Mouse (Mus musculus): ENCODE measurements around the gene Gm29423.
"Not testable (repeated sequence)": the region's sequence is repeated elsewhere in the genome, so short reads cannot be mapped to it uniquely, and the experiment has no call there.

Gm29423 gene

DNA sequence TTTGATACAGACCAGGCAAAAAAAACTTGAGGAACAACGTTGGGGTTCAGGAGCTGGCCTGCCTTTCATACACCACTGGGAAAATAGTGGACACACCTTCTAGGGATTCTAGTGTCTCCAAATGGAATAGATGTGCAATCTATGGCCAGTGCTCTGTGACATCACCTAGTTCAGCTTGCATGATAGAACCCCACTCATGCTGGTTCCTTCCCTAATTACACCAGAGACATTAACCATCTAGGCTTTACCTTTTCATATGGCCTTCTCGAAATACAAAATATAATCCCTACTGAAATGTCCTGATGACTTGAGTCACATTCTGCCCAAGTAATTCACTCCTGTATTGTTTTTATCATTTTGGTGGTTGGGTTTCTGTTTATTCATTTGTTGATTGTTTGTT is at the start of gene Gm29423, which contains the start of gene Gm29644:
TSS of gene Gm29423 (minus strand) at position 101 of the 400 bp plus-strand sequence.
TSS of gene Gm29644 (minus strand) at position 157 of the 400 bp plus-strand sequence.
- DNase-seq (ENCODE audit: extremely low read depth, low read depth), result not testable (repeated sequence)

DNA sequence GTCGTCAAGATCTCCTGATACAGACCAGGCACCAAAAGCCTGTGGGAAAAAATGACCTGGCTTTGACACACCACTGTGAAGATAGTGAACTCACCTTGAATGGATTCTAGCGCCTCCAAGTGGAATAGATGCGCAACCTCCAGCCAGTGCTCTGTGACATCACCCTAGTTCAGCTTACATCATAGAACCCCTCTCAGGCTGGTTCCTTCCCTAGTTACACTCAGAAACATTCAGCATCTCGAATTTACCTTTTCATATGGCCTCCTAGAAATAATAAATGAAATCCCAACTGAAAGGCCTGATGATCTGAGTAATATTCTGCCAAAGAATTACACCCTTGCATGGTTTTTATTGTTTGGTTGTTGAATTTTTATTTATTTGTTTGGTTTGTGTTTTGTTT is 29.5 kb downstream of the Gm29423 start, which contains the start of gene Gm21118:
TSS of gene Gm21118 (minus strand) at position 101 of the 400 bp plus-strand sequence.
- DNase-seq (ENCODE audit: extremely low read depth, low read depth), result not testable (repeated sequence)

All from MEL-GATA-1-ER (cell line).